Mouse (Mus musculus) c-Kit-positive CD71-positive TER-119-positive erythroid progenitor cells, embryonic 14.5 days (primary cell): ENCODE measurements around the gene Bbip1.
"Not testable (repeated sequence)": the region's sequence is repeated elsewhere in the genome, so short reads cannot be mapped to it uniquely, and the experiment has no call there.

Source experiments
- DNase-seq: peaks from one replicate; pipeline ENCODE4 v3.0.0-alpha.2; 2013; ENCODE audit warnings: low spot score

Gene Bbip1

GRCm38 (mm10) chr19:53943802-53944785, at the start of gene Bbip1, which contains the start of gene Shoc2:
TSS of gene Bbip1 (minus strand) at chr19:53944627.
TSS of gene Shoc2 (plus strand) at chr19:53944306.
- DNase-seq: peak; percentile 99

- DNase-seq: no peak
Measured at GRCm38 (mm10) chr19:53993860-53994259, 49.4 kb upstream of the Bbip1 start.

- no peak for DNase-seq
Measured at GRCm38 (mm10) chr19:53990538-53990937, 46.1 kb upstream of the Bbip1 start.

GRCm38 (mm10) chr19:53984628-53985027, 40.2 kb upstream of the Bbip1 start:
- DNase-seq: no peak

- DNase-seq: peak; percentile 44
Measured at GRCm38 (mm10) chr19:53983336-53983735, 38.9 kb upstream of the Bbip1 start.

- no peak for DNase-seq
Measured at GRCm38 (mm10) chr19:53982041-53982440, 37.6 kb upstream of the Bbip1 start.

- DNase-seq: no peak
Measured at GRCm38 (mm10) chr19:53973656-53974055, 29.2 kb upstream of the Bbip1 start.

GRCm38 (mm10) chr19:53971938-53972337, 27.5 kb upstream of the Bbip1 start:
- peak; percentile 44 for DNase-seq

GRCm38 (mm10) chr19:53969226-53969625, 24.8 kb upstream of the Bbip1 start:
- DNase-seq: no peak

GRCm38 (mm10) chr19:53964910-53965633, 20.6 kb upstream of the Bbip1 start:
- peak; percentile 61 for DNase-seq

- DNase-seq: not testable (repeated sequence)
Measured at GRCm38 (mm10) chr19:53964347-53964746, 19.9 kb upstream of the Bbip1 start.

GRCm38 (mm10) chr19:53962511-53962910, 18.1 kb upstream of the Bbip1 start:
- no peak for DNase-seq

- no peak for DNase-seq
Measured at GRCm38 (mm10) chr19:53957513-53957912, 13.1 kb upstream of the Bbip1 start.

GRCm38 (mm10) chr19:53945171-53946042, 980 bp upstream of the Bbip1 start:
- DNase-seq: peak; percentile 48

GRCm38 (mm10) chr19:53944786-53945169, 351 bp upstream of the Bbip1 start:
- no peak for DNase-seq

GRCm38 (mm10) chr19:53942342-53942741, 2.1 kb downstream of the Bbip1 start:
- DNase-seq: no peak

- DNase-seq: no peak
Measured at GRCm38 (mm10) chr19:53941139-53941538, 3.3 kb downstream of the Bbip1 start.

- DNase-seq: peak; percentile 39
Measured at GRCm38 (mm10) chr19:53939467-53939866, 5.0 kb downstream of the Bbip1 start.

GRCm38 (mm10) chr19:53934046-53934445, 10.4 kb downstream of the Bbip1 start:
- no peak for DNase-seq

GRCm38 (mm10) chr19:53933050-53933449, 11.4 kb downstream of the Bbip1 start:
- DNase-seq: no peak

GRCm38 (mm10) chr19:53929218-53929617, 15.2 kb downstream of the Bbip1 start:
- DNase-seq: no peak

- no peak for DNase-seq
Measured at GRCm38 (mm10) chr19:53926705-53927104, 17.7 kb downstream of the Bbip1 start.
